Mouse (Mus musculus) liver, embryonic 12.5 days (tissue): Measurements from ENCODE around the gene Slc25a39. TPM values are rescaled to one million over a fixed set of nuclear protein-coding genes. Genes with fewer than 3 reads are reported as not detected.
A peak's percentile ranks its signal among the peaks of the same experiment; 100 is the strongest.

Experiments
- ATAC-seq: fragments of 200-750 bp; cut with Nextera tagmentation; 2 replicates; pipeline ENCODE4 v1.8.0; 2017; ENCODE audit warnings: moderate number of reproducible peaks, mild to moderate bottlenecking, moderate library complexity
- H3K27ac ChIP-seq: fragments of 300-500 bp; sonication (generic); 2 replicates; pipeline ENCODE4 v1.5.1; 2016; ENCODE audit warnings: mild to moderate bottlenecking
- H3K27me3 ChIP-seq: fragments of 300-500 bp; sonication (generic); replicated peaks from 2 replicates; pipeline ENCODE4 v1.6.1; 2016; ENCODE audit warnings: mild to moderate bottlenecking, moderate library complexity
- H3K36me3 ChIP-seq: fragments of 300-500 bp; sonication (generic); 2 replicates; pipeline ENCODE4 v1.6.1; 2016; ENCODE audit warnings: mild to moderate bottlenecking, moderate library complexity
- H3K4me1 ChIP-seq: fragments of 300-500 bp; sonication (generic); 2 replicates; pipeline ENCODE4 v1.6.1; 2016
- H3K4me2 ChIP-seq: fragments of 300-500 bp; sonication (generic); 2 replicates; pipeline ENCODE4 v1.6.1; 2016; ENCODE audit warnings: mild to moderate bottlenecking, moderate library complexity
- H3K4me3 ChIP-seq: fragments of 300-500 bp; sonication (generic); 2 replicates; pipeline ENCODE4 v1.5.1; 2016; ENCODE audit warnings: mild to moderate bottlenecking, moderate library complexity
- H3K9ac ChIP-seq: fragments of 300-500 bp; sonication (generic); 2 replicates; pipeline ENCODE4 v1.6.1; 2016; ENCODE audit warnings: mild to moderate bottlenecking, moderate library complexity
- H3K9me3 ChIP-seq: fragments of 300-500 bp; sonication (generic); replicated peaks from 2 replicates; pipeline ENCODE4 v1.6.1; 2016; ENCODE audit warnings: mild to moderate bottlenecking, moderate library complexity
- WGBS: fragments of 180-500 bp; shearing (Covaris S2); methylation state at CpG from one replicate; pipeline ENCODE4 v1.1.7; 2016; ENCODE audit not compliant: insufficient replicate concordance; 5-methylcytosine and 5-hydroxymethylcytosine counted together
- polyA plus RNA-seq: library from polyadenylated mRNA; unstranded; fragments of >200 nt; fragmentation: Nextera tagmentation; extraction: Ambion mirVana; gene quantifications from 2 replicates; pipeline ENCODE4 v1.2.1, GENCODE M21; 2016

Gene Slc25a39
- 365 and 367 TPM in 2 replicates for polyA plus RNA-seq

GRCm38 (mm10) chr11:102407834-102408215 is at the start of gene Slc25a39:
TSS of gene Slc25a39 (minus strand) at chr11:102407946.
- peaks cover 19% of the 10 kb centered on the region for H3K27me3 ChIP-seq
- peak within 1 kb of the TSS; percentile 96 for H3K9ac ChIP-seq
- H3K27ac ChIP-seq: peak within 1 kb of the TSS; percentile 96
- H3K4me3 ChIP-seq: peak within 1 kb of the TSS; percentile 91
- no peaks in the 10 kb centered on the region for H3K9me3 ChIP-seq
- H3K4me2 ChIP-seq: peak within 1 kb of the TSS; percentile 83
- under 1% methylated on average over 19 of the region's 19 CpGs for WGBS
- no peak for ATAC-seq
- H3K4me1 ChIP-seq: peaks cover 75% of the 10 kb centered on the region
- H3K36me3 ChIP-seq: peaks cover 33% of the 10 kb centered on the region

GRCm38 (mm10) chr11:102455740-102456396 is 48.1 kb upstream of the Slc25a39 start:
- no peaks in the 10 kb centered on the region for H3K36me3 ChIP-seq
- peaks cover 8% of the 10 kb centered on the region for H3K27me3 ChIP-seq
- 14% methylated on average over 38 of the region's 40 CpGs for WGBS
- peak overlapping the region; percentile 83 for H3K4me2 ChIP-seq
- H3K9me3 ChIP-seq: no peaks in the 10 kb centered on the region
- ATAC-seq: peak; percentile 81
- peak overlapping the region; percentile 55 for H3K4me3 ChIP-seq
- H3K27ac ChIP-seq: no peak overlapping the region
- H3K4me1 ChIP-seq: peaks cover 37% of the 10 kb centered on the region
- H3K9ac ChIP-seq: peak overlapping the region; percentile 49

GRCm38 (mm10) chr11:102453131-102453530 is 45.4 kb upstream of the Slc25a39 start:
- no peak overlapping the region for H3K9ac ChIP-seq
- no peaks in the 10 kb centered on the region for H3K36me3 ChIP-seq
- H3K4me3 ChIP-seq: no peak overlapping the region
- 32% methylated on average over 10 of the region's 10 CpGs for WGBS
- no peak overlapping the region for H3K27ac ChIP-seq
- no peak overlapping the region for H3K4me2 ChIP-seq
- H3K9me3 ChIP-seq: no peaks in the 10 kb centered on the region
- no peak for ATAC-seq
- H3K27me3 ChIP-seq: peaks cover 34% of the 10 kb centered on the region
- peaks cover 23% of the 10 kb centered on the region for H3K4me1 ChIP-seq

GRCm38 (mm10) chr11:102449043-102450008 is 41.6 kb upstream of the Slc25a39 start:
- peaks cover 70% of the 10 kb centered on the region for H3K27me3 ChIP-seq
- peaks cover 34% of the 10 kb centered on the region for H3K4me1 ChIP-seq
- no peaks in the 10 kb centered on the region for H3K9me3 ChIP-seq
- no peak overlapping the region for H3K9ac ChIP-seq
- H3K27ac ChIP-seq: no peak overlapping the region
- no peak overlapping the region for H3K4me2 ChIP-seq
- 47% methylated on average over 17 of the region's 17 CpGs for WGBS
- no peaks in the 10 kb centered on the region for H3K36me3 ChIP-seq
- ATAC-seq: no peak
- H3K4me3 ChIP-seq: no peak overlapping the region

GRCm38 (mm10) chr11:102448327-102448726 is 40.6 kb upstream of the Slc25a39 start:
- Histone ChIP-seq H3K4me3 (no peak overlapping the region), H3K27me3 (peaks cover 79% of the 10 kb centered on the region), H3K4me1 (peaks cover 34% of the 10 kb centered on the region), H3K36me3 (no peaks in the 10 kb centered on the region), H3K9ac (no peak overlapping the region), H3K27ac (no peak overlapping the region), H3K9me3 (no peaks in the 10 kb centered on the region), H3K4me2 (no peak overlapping the region)
- WGBS: 15% methylated on average over 8 of the region's 8 CpGs
- ATAC-seq: no peak

- WGBS: under 1% methylated on average over 40 of the region's 40 CpGs
- H3K36me3 ChIP-seq: peaks cover 4% of the 10 kb centered on the region; the same call in 1 of the 2 replicates
- H3K27ac ChIP-seq: peak within 1 kb of the TSS; percentile 57
- peaks cover 34% of the 10 kb centered on the region for H3K4me1 ChIP-seq
- peak within 1 kb of the TSS; percentile 64 for H3K4me3 ChIP-seq
- H3K9me3 ChIP-seq: no peaks in the 10 kb centered on the region
- ATAC-seq: peak; percentile 62
- H3K27me3 ChIP-seq: peaks cover 78% of the 10 kb centered on the region
- H3K9ac ChIP-seq: peak within 1 kb of the TSS; percentile 72
- peak within 1 kb of the TSS; percentile 87 for H3K4me2 ChIP-seq
These were observed 39.8 kb upstream of the Slc25a39 start, which contains the start of gene Fam171a2 for GRCm38 (mm10) chr11:102447497-102447896. TSS of gene Fam171a2 (minus strand) at chr11:102447682.

- peak overlapping the region; percentile 57 for H3K27ac ChIP-seq
- H3K36me3 ChIP-seq: peaks cover 4% of the 10 kb centered on the region; the same call in 1 of the 2 replicates
- 1% methylated on average over 44 of the region's 49 CpGs for WGBS
- H3K27me3 ChIP-seq: peaks cover 81% of the 10 kb centered on the region
- H3K9me3 ChIP-seq: no peaks in the 10 kb centered on the region
- H3K4me3 ChIP-seq: peak overlapping the region; percentile 64
- peak; percentile 27 for ATAC-seq
- peak overlapping the region; percentile 72 for H3K9ac ChIP-seq
- peaks cover 34% of the 10 kb centered on the region for H3K4me1 ChIP-seq
- peak overlapping the region; percentile 87 for H3K4me2 ChIP-seq
These were observed 39.1 kb upstream of the Slc25a39 start for GRCm38 (mm10) chr11:102446581-102447461.

- H3K4me1 ChIP-seq: peaks cover 34% of the 10 kb centered on the region
- H3K4me2 ChIP-seq: peak overlapping the region; percentile 87
- H3K36me3 ChIP-seq: peaks cover 4% of the 10 kb centered on the region; the same call in 1 of the 2 replicates
- no peak for ATAC-seq
- peak overlapping the region; percentile 72; the same call in 1 of the 2 replicates for H3K9ac ChIP-seq
- WGBS: 28% methylated on average over 7 of the region's 7 CpGs
- peak overlapping the region; percentile 33; the same call in 1 of the 2 replicates for H3K27ac ChIP-seq
- no peaks in the 10 kb centered on the region for H3K9me3 ChIP-seq
- peak overlapping the region; percentile 64 for H3K4me3 ChIP-seq
- peaks cover 81% of the 10 kb centered on the region for H3K27me3 ChIP-seq
These were observed 38.2 kb upstream of the Slc25a39 start for GRCm38 (mm10) chr11:102445891-102446361.

GRCm38 (mm10) chr11:102445264-102445890 is 37.6 kb upstream of the Slc25a39 start:
- Histone ChIP-seq H3K27ac (0 out of 2 replicates have a peak overlapping the region, but pooled peaks have one; percentile 6), H3K4me1 (peaks cover 34% of the 10 kb centered on the region), H3K36me3 (peaks cover 4% of the 10 kb centered on the region; the same call in 1 of the 2 replicates), H3K9ac (no peak overlapping the region), H3K9me3 (no peaks in the 10 kb centered on the region), H3K4me2 (no peak overlapping the region; the same call in 1 of the 2 replicates), H3K4me3 (no peak overlapping the region), H3K27me3 (peaks cover 83% of the 10 kb centered on the region)
- WGBS: 45% methylated on average over 10 of the region's 10 CpGs
- ATAC-seq: no peak

- no peak for ATAC-seq
- peaks cover 4% of the 10 kb centered on the region; the same call in 1 of the 2 replicates for H3K36me3 ChIP-seq
- no peaks in the 10 kb centered on the region for H3K9me3 ChIP-seq
- H3K9ac ChIP-seq: no peak overlapping the region
- no peak overlapping the region for H3K4me2 ChIP-seq
- H3K27me3 ChIP-seq: peaks cover 83% of the 10 kb centered on the region
- peaks cover 34% of the 10 kb centered on the region for H3K4me1 ChIP-seq
- no peak overlapping the region for H3K27ac ChIP-seq
- H3K4me3 ChIP-seq: no peak overlapping the region
- WGBS: 40% methylated on average over 6 of the region's 6 CpGs
These were observed 37.0 kb upstream of the Slc25a39 start for GRCm38 (mm10) chr11:102444781-102445180.
